Mouse (Mus musculus) 3T3-L1 (cell line): ENCODE measurements at regions not wholly inside any gene's neighbourhood (a gene's known extent, or its start where the extent isn't known, plus 50 kb on each side); places are given as distances from the start of the nearest gene placed in this dataset.

ENCODE experiments used
- DNase-seq: peaks from one replicate; pipeline ENCODE4 v3.0.0-alpha.2; 2015; ENCODE audit warnings: low read depth, low spot score

- DNase-seq: no peak
Observed at GRCm38 (mm10) chr13:60237091-60237490, 59.9 kb upstream of the Gas1 start.

GRCm38 (mm10) chr13:60242447-60243109 lies 65.4 kb upstream of the Gas1 start:
- DNase-seq: peak; percentile 63

- no peak for DNase-seq
Observed at GRCm38 (mm10) chr13:60243110-60243481, 65.9 kb upstream of the Gas1 start.

- DNase-seq: no peak
Observed at GRCm38 (mm10) chr13:60255162-60255561, 78.0 kb upstream of the Gas1 start.

- DNase-seq: peak; percentile 50
Observed at GRCm38 (mm10) chr13:60255715-60256114, 78.5 kb upstream of the Gas1 start.

- DNase-seq: no peak
Observed at GRCm38 (mm10) chr13:60256997-60257396, 79.8 kb upstream of the Gas1 start.

GRCm38 (mm10) chr13:60257878-60258277 lies 80.7 kb upstream of the Gas1 start:
- DNase-seq: peak; percentile 31

GRCm38 (mm10) chr13:60262449-60263028 lies 85.4 kb upstream of the Gas1 start:
- DNase-seq: no peak

- DNase-seq: no peak
Observed at GRCm38 (mm10) chr13:60264504-60264903, 87.3 kb upstream of the Gas1 start.

GRCm38 (mm10) chr13:60267557-60267956 lies 90.4 kb upstream of the Gas1 start:
- DNase-seq: no peak

GRCm38 (mm10) chr13:60268256-60268655 lies 91.1 kb upstream of the Gas1 start:
- DNase-seq: no peak

GRCm38 (mm10) chr13:60269406-60269841 lies 92.3 kb upstream of the Gas1 start:
- DNase-seq: no peak

- no peak for DNase-seq
Observed at GRCm38 (mm10) chr13:60270526-60270925, 93.4 kb upstream of the Gas1 start.

GRCm38 (mm10) chr13:60273331-60273730 lies 96.2 kb upstream of the Gas1 start:
- DNase-seq: no peak

- DNase-seq: peak; percentile 66
Observed at GRCm38 (mm10) chr13:60282543-60283251, 105.5 kb upstream of the Gas1 start.

- peak; percentile 55 for DNase-seq
Observed at GRCm38 (mm10) chr13:60286525-60287224, 109.5 kb upstream of the Gas1 start.

- peak; percentile 91 for DNase-seq
Observed at GRCm38 (mm10) chr13:60289650-60290049, 112.5 kb upstream of the Gas1 start.

GRCm38 (mm10) chr13:60290820-60291219 lies 113.7 kb upstream of the Gas1 start:
- peak; percentile 76 for DNase-seq

- DNase-seq: no peak
Observed at GRCm38 (mm10) chr13:60291344-60291743, 114.2 kb upstream of the Gas1 start.

GRCm38 (mm10) chr13:60296201-60296895 lies 119.2 kb upstream of the Gas1 start:
- no peak for DNase-seq

GRCm38 (mm10) chr13:60296896-60297275 lies 119.7 kb upstream of the Gas1 start:
- DNase-seq: no peak

GRCm38 (mm10) chr13:60298575-60298974 lies 121.4 kb upstream of the Gas1 start:
- peak; percentile 54 for DNase-seq
